Mouse (Mus musculus): ENCODE data around the gene Uox.
A peak's percentile ranks its signal among the peaks of the same experiment; 100 is the strongest.

The Uox gene

GRCm38 (mm10) chr3:146583908-146584307 is 13.7 kb downstream of the Uox start:
- DNase-seq (ENCODE audit: low spot score): peak; percentile 14

DNA sequence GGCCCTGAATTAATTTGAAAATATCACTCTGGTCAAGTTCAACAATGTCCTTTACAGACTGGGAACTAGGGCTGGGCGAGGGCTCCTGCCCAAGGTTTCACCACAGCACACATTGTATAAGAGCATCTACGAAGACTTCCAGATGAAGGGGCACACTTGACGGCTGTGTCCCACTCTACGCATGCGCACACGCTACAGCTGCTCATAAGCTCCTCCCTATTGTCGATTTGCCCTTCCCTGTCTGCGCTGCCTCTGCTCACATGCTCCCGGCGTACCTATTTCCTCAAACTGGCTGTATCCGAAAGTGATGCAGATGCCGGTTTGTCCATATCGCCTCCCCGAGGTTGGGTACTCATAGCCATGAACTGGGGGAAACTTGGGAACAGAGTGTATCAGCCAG is 16.4 kb downstream of the Uox start:
- no peak for DNase-seq (ENCODE audit: low spot score)

GRCm38 (mm10) chr3:146589523-146589922 is 19.3 kb downstream of the Uox start:
- no peak for DNase-seq (ENCODE audit: low spot score)

DNA sequence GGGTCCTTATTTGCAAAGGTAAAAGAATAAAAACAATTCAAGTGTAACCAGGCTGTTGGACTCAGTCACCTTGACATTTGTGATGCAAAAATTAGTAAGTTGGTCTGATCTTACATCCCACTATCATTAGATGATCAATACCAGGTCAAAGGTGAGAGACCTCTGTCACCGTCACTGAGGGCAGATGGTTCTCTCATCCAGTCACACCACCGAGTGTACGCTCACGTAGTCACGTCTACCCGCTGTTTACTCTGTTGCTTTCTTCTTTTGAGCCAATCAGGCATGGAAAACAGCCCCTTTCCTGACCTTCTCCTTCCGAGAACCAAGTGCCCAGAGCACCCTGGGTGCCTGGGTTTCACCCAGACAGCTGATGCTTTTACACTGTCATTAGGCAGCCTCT is 20.9 kb downstream of the Uox start:
- no peak for DNase-seq (ENCODE audit: low spot score)

GRCm38 (mm10) chr3:146591601-146592000 is 21.4 kb downstream of the Uox start:
- no peak for DNase-seq (ENCODE audit: low spot score)

GRCm38 (mm10) chr3:146595440-146595839 is 25.2 kb downstream of the Uox start:
- DNase-seq (ENCODE audit: low spot score): no peak

- DNase-seq (ENCODE audit: low spot score): no peak
These were observed 26.2 kb downstream of the Uox start for GRCm38 (mm10) chr3:146596387-146596786.

DNA sequence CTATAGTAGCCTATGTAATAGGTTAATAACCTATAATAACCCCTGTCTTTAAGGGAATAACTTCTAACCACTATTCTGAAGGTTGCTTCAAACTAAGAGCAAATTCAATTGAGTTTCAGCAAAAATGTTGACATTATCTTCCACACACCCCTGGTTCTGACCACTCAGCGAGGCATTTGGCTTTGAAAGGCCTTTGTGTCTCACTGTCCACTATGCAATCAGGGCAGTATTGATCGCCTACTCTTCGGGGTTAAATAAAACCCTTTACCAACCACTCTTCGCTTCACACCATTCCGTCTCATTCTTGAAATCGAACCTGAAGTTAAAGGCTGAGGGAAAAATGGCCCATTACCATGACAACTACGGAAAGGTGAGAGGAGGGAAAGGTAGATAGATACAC is 26.6 kb downstream of the Uox start:
- no peak for DNase-seq (ENCODE audit: low spot score)

- DNase-seq (ENCODE audit: low spot score): no peak
These were observed 28.2 kb downstream of the Uox start for GRCm38 (mm10) chr3:146598411-146598810.

- DNase-seq (ENCODE audit: low spot score): no peak
These were observed 29.1 kb downstream of the Uox start for GRCm38 (mm10) chr3:146599198-146599900.

- DNase-seq (ENCODE audit: low spot score): no peak
These were observed 31.0 kb downstream of the Uox start for GRCm38 (mm10) chr3:146601205-146601604.

DNA sequence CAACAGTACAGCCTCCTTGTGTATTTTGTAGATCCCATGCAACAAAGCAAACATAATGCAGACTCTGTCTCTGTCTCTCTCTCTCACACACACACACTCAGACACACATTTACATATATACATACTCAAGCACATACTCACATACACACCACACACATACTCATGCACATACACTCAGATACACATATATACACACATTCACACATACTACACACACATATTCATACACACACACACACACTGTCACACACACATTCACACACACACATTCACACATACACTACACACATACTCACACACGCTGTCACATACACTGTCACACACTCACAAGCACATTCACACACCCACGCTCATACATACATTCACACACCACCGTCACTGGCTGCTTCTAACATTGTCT is 32.3 kb downstream of the Uox start:
- DNase-seq (ENCODE audit: low spot score): no peak

- DNase-seq (ENCODE audit: low spot score): no peak
These were observed 34.4 kb downstream of the Uox start for GRCm38 (mm10) chr3:146604647-146605046.

DNA sequence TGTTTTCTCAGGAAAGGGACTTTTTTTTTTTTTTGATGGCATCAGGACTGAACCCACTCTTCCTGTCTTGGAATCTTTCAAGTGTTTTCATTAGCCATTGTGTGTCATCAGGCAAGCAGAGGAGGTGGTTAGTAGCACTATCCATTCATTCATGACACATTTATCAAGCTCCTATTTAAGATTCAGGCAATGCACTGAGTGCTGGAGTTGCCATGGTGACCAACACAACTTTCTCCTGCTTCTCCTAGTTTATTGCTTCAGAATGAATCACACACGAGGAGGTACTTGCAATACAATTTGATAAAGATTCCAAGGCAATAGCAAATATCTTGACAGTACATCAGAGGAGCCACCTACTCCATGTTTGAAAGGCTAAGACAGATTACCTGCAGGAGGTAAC is 37.1 kb downstream of the Uox start:
- no peak for DNase-seq (ENCODE audit: low spot score)

DNA sequence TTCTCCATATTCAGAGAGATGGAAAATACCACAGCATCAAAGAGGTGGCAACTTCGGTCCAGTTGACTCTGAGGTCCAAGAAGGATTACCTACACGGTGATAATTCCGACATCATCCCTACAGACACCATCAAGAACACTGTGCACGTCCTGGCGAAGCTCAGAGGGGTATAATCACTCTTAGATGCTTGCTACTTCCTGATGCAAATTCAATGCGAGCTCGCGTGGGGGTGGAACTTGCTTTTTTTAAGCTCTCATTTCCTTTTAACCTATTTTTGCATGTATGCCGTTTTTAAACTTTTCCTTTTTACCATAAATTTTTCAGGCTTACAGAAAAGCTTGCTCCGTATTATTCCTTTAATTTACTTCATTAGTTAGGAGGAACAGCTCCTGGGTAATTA is 40.1 kb downstream of the Uox start:
- no peak for DNase-seq (ENCODE audit: low spot score)

DNA sequence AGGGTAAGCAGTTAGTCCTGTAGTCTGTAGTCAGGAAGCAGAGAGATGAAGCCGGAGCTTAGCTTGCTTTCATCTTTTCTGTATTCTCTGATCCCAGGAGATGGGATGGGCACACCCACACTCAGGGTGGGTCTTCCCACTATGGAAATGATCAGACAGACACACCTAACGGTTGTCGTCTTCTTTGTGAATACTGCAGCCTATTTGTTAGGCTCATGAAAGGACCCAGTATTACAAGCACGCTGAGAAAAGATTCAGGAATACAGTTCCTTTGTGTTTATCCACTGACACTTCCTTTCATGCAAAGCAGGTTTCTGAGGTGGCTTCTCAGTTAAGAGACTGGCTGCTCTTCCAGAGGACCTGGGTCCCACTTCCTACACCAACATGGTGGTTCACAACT is 41.0 kb downstream of the Uox start:
- no peak for DNase-seq (ENCODE audit: low spot score)

DNA sequence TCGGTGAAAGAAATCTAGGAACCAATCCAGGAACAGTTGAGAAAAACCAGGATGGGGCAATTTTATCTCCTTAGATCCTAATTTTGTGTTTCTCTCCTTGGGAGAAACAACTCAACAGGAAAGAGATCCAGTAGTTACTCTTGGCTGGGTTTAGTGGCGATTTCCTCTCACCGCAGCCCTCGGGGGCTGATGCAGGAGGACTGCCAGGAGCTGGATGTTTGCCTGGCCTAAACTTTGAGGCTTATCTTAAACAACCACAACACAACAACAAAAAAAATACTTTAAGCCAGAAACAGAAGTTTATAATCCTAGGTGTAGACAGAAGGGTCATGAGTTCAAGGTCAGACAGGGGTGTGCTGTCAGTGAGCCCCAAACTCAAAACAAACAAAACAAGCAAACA is 41.6 kb downstream of the Uox start:
- DNase-seq (ENCODE audit: low spot score): no peak

- no peak for DNase-seq (ENCODE audit: low spot score)
These were observed 45.3 kb downstream of the Uox start, which contains the start of gene Dnase2b for GRCm38 (mm10) chr3:146615496-146615895. Gene Dnase2b, minus strand, starts transcription at chr3:146615596.

DNA sequence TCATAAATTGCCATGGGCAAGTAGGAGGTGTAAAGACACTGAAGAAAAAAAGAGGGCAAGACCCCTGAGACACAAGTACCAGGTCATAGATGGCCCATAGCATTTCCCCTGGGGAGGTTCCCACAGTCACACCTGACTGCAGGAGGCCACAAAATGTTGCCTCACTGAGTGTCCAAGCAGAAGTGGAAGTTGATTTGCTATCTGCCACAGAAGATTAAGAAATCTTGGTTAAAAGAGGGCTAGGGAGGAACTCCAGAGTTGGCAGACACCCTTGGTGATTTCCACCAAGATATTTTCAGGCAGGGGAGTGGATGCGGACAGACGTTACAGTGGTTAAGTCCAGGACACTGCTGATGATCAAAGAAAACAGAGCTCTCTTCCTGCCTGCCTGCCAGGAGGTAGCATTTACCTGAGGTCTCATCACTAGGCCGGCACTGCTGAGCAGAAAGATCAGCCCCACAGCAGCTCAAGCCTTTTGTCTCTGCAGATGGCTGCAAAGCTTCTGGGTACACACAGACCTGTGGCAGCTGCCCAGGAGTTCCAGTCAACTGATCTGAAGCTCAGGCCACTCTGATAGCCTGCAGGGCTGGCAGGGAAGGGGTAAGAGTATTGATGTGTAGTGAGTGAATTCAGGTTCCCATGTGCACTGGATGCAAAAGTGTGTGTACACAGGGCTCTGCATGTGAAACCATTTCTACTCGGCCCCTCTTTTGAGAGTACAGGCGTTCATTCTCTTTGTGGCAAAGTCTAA is 46.5 kb downstream of the Uox start:
- no peak for DNase-seq (ENCODE audit: low spot score)

DNA sequence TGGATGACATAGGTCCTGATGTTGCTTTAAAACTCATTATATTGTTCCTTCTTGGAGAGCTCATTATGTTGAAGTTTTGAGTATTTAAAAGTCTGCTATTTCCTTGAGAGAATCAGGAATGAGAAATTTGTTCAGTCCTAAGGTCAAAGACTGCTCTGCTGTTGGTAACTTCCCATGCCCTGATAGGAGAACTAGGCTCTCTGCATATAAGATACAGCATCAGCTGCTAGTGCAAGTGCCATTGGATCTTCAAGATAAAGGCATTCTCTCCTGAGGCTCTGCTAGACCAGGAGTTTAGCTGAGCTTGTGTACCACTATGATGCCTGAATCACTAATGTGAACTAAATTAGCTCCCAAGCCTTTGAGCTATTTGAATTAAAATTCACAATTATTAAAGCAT is 47.7 kb downstream of the Uox start:
- DNase-seq (ENCODE audit: low spot score): no peak

DNA sequence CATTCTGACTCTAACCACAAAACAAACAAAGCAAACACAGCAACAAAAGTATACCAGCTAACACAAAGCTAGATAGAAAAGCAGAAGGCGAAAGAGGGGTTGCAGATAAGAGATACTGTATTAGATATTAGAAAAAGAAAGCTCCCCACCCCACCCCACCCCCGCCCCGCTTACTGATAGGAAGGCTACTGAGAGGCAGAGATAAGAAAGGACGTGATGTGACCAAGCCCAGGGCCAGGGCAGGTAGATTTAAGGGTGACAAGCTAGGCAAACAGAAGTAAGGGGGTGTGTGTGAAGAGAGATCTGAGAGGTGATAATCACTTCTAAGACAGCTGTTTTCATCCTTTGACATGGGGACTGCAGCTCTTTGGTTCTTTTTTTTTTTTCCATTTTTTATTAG is 48.1 kb downstream of the Uox start:
- no peak for DNase-seq (ENCODE audit: low spot score)

GRCm38 (mm10) chr3:146620101-146620500 is 49.9 kb downstream of the Uox start:
- no peak for DNase-seq (ENCODE audit: low spot score)

- DNase-seq (ENCODE audit: low spot score): no peak
These were observed 50.5 kb downstream of the Uox start for GRCm38 (mm10) chr3:146620555-146621249.

Data from T-cell, adult 2 months (primary cell).